Mouse (Mus musculus) megakaryocyte, embryonic 14.5 days (primary cell): ENCODE measurements at regions not wholly inside any gene's neighbourhood (a gene's known extent, or its start where the extent isn't known, plus 50 kb on each side); places are given as distances from the start of the nearest gene placed in this dataset.

Experiments
- FLI1 ChIP-seq: IDR thresholded peaks from 2 replicates; pipeline ENCODE4 v1.6.1; 2012; ENCODE audit warnings: low read length, inconsistent platforms, mixed read lengths
- GATA1 ChIP-seq: IDR thresholded peaks from 3 replicates; pipeline ENCODE4 v1.6.1; 2012; ENCODE audit warnings: mixed read lengths, low read length, inconsistent platforms, borderline replicate concordance

DNA sequence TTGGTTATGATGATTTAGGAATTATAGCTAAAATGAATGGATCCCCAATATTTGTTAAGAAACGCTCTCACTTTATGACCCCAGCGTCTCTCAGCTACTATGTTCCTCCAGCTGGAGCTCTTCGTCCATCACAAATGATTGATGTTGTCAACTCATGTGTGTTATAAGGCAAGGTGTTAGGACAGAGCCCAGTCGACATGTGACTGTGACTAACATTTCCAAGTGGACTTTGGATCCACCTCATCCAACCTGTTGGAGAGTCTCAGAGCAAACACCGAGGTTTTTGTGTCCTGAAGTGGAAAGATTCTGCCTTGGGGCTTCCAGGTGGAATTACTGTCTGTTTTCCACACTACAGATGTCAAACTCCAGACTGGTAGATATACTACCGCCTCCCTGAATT, 154.0 kb upstream of the Prox1 start:
- TF ChIP-seq FLI1 (no peak), GATA1 (no peak)
